Mouse (Mus musculus) ES-Bruce4 (cell line): ENCODE measurements around the gene Gm5475. TPM values are rescaled to one million over a fixed set of nuclear protein-coding genes. Genes with fewer than 3 reads are reported as not detected.

Experiments used
- H3K27ac ChIP-seq: 2 replicates; pipeline ENCODE4 v1.5.1; 2012; ENCODE audit warnings: low read length, inconsistent platforms; ENCODE audit not compliant: insufficient read depth
- H3K27me3 ChIP-seq: 2 replicates; pipeline ENCODE4 v1.6.1; 2012; ENCODE audit warnings: mild to moderate bottlenecking, low read length, inconsistent platforms; ENCODE audit not compliant: control insufficient read depth, poor library complexity, insufficient read depth, severe bottlenecking
- H3K36me3 ChIP-seq: 2 replicates; pipeline ENCODE4 v1.6.1; 2012; ENCODE audit warnings: inconsistent platforms, mild to moderate bottlenecking, low read length, moderate library complexity; ENCODE audit not compliant: control insufficient read depth, poor library complexity, insufficient read depth, severe bottlenecking
- H3K4me1 ChIP-seq: one replicate; pipeline ENCODE4 v1.8.1; 2011; ENCODE audit warnings: low read length; ENCODE audit not compliant: control insufficient read depth, insufficient read depth
- H3K4me3 ChIP-seq: 2 replicates; pipeline ENCODE4 v1.5.1; 2011; ENCODE audit warnings: low read depth, mild to moderate bottlenecking, low read length
- H3K9ac ChIP-seq: 2 replicates; pipeline ENCODE4 v1.6.1; 2012; ENCODE audit warnings: low read depth, mild to moderate bottlenecking, inconsistent platforms; ENCODE audit not compliant: poor library complexity, severe bottlenecking
- H3K9me3 ChIP-seq: replicated peaks from 2 replicates; pipeline ENCODE4 v1.6.1; 2012; ENCODE audit warnings: mild to moderate bottlenecking, low read length, inconsistent platforms; ENCODE audit not compliant: control insufficient read depth, poor library complexity, insufficient read depth, severe bottlenecking
- CTCF ChIP-seq: IDR thresholded peaks from one replicate; pipeline ENCODE4 v1.8.1; 2011; ENCODE audit warnings: low read depth, low read length
- EP300 ChIP-seq: IDR thresholded peaks from 2 replicates; pipeline ENCODE4 v1.6.1; 2011; ENCODE audit warnings: low read depth, low read length; ENCODE audit not compliant: insufficient read depth
- POLR2A ChIP-seq: IDR thresholded peaks from one replicate; pipeline ENCODE4 v1.8.1; 2011; ENCODE audit warnings: low read length; ENCODE audit not compliant: insufficient read depth
- polyA plus RNA-seq: library from polyadenylated mRNA; stranded (reverse); fragments of >200 nt; gene quantifications from 2 replicates; pipeline ENCODE4 v1.2.4, GENCODE M21; 2011; ENCODE audit warnings: low read depth; ENCODE audit not compliant: missing spikeins, insufficient read depth, insufficient read length

Gene Gm5475
- polyA plus RNA-seq, 1 experiment = not detected

DNA sequence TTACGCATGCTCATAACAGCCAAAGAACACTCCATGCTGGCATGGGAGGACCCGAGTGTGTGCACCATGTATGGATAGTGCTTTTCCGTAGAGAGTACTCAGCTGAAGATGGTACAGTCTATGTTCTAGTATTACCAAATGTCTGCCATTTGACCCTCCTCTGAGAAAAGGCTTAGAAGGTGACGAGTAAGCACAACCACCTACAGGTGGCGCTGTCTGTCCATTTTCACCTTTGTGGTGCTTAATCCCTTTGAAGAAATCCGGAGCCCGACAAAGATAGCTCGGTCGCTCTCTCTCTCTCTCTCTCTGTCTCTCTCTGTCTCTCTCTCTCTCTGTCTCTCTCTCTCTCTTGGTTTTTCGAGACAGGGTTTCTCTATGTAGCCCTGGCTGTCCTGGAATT, 36.1 kb downstream of the Gm5475 start:
- H3K27ac ChIP-seq = no peak overlapping the region
- H3K4me3 ChIP-seq = no peak overlapping the region
- TF ChIP-seq POLR2A (no peak), CTCF (peak; percentile 23), EP300 (no peak)
- no peak overlapping the region for H3K9ac ChIP-seq
- no peaks in the 10 kb centered on the region for H3K27me3 ChIP-seq
- no peaks in the 10 kb centered on the region for H3K36me3 ChIP-seq
- no peaks in the 10 kb centered on the region for H3K9me3 ChIP-seq
- H3K4me1 ChIP-seq = peaks cover 1% of the 10 kb centered on the region

DNA sequence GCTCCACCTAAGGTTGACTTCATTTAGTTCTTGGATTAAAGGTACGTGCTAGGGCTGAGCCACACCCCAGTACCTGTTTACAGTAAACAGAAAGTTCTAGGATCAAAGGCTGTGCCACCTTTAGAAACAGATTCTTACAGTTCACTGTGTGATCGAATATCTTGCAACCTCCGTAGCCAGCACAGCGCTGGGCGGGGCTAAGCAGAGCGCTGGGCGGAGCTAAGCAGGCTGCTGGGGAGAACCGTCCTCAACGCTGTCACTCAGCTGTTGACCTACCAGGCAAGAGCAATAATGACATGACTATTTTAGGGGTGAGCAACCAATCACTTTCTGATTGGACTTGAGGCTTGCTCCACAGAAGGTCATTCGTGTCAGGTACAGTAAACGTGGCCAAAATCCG, 39.0 kb downstream of the Gm5475 start:
- no peak overlapping the region for H3K4me3 ChIP-seq
- no peaks in the 10 kb centered on the region for H3K9me3 ChIP-seq

DNA sequence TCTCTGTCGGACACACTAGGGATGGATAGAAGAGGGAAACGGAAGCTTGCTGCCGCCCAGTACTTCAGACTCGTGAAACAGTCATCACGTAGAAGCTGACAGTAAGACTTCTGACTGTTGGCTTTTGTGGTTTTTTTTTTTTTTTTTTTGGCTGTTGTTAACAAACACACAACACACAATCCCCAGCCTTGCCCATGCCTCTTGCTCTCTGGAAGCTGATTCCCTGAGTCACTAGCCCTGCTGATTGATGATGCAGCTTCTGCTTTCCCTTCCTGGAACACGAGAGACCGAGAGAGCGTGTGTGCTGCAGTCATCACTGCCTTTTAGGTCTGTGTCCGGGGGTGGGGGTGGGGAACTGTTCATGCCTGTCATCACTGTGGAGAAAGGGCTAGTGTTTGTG, 39.7 kb downstream of the Gm5475 start:
- H3K9me3 ChIP-seq = no peaks in the 10 kb centered on the region
- H3K36me3 ChIP-seq = no peaks in the 10 kb centered on the region
- peaks cover 1% of the 10 kb centered on the region for H3K4me1 ChIP-seq
- H3K27ac ChIP-seq = no peak overlapping the region
- H3K4me3 ChIP-seq = no peak overlapping the region
- no peak for TF ChIP-seq CTCF
- no peak for TF ChIP-seq POLR2A
- no peak for TF ChIP-seq EP300
- no peaks in the 10 kb centered on the region for H3K27me3 ChIP-seq
- H3K9ac ChIP-seq = no peak overlapping the region

More for the DNA sequence above, 39.0 kb downstream of the Gm5475 start:
- H3K27me3 ChIP-seq = no peaks in the 10 kb centered on the region
- peaks cover 1% of the 10 kb centered on the region for H3K4me1 ChIP-seq
- no peak for TF ChIP-seq EP300
- no peak for TF ChIP-seq POLR2A
- no peak for TF ChIP-seq CTCF
- no peak overlapping the region for H3K9ac ChIP-seq
- no peak overlapping the region for H3K27ac ChIP-seq
- H3K36me3 ChIP-seq = no peaks in the 10 kb centered on the region

DNA sequence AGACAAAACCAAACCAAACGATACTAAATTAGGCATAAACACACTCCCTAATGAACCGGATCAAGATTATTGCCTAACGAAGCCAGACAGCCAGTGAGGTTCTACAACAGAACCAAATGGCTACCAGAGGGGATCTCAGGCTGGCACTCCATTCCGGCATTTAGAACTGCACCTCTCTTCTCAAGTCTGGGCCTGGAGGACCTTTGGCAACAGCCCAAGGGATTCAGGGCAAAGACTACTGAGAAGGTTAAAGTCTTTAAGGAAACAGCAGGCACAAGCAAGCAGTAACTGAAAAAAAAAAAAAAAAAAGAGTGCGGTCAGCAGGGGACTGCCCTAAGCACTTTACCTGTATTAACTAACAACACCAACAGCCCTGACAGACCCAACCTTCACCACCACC, 40.1 kb downstream of the Gm5475 start:
- Histone ChIP-seq H3K9ac (no peak overlapping the region), H3K27ac (no peak overlapping the region), H3K36me3 (no peaks in the 10 kb centered on the region), H3K4me3 (no peak overlapping the region), H3K9me3 (no peaks in the 10 kb centered on the region), H3K4me1 (peaks cover 1% of the 10 kb centered on the region), H3K27me3 (no peaks in the 10 kb centered on the region)
- TF ChIP-seq CTCF = no peak
- TF ChIP-seq POLR2A = no peak
- TF ChIP-seq EP300 = no peak

DNA sequence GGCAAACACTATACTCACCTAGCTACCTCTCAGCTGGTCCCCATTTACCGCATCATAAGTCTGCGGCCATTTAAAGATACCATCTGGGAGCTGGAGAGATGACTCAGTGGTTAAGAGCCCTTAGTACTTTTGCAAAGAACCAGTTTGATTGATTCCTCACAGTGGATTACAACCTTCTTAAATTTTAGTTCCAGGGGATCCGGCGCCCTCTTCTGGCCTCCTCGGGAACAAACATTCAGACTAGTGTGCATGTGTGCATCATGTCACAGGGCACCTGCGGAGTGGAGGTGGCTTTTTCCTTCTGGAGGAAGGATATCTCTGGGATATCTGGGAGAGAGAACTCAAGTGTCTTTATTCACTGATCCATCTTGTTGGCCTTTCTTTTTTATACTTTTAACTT, 41.8 kb downstream of the Gm5475 start:
- Histone ChIP-seq H3K27ac (no peak overlapping the region), H3K4me3 (no peak overlapping the region), H3K4me1 (peaks cover 1% of the 10 kb centered on the region), H3K27me3 (no peaks in the 10 kb centered on the region), H3K9ac (no peak overlapping the region), H3K36me3 (no peaks in the 10 kb centered on the region), H3K9me3 (no peaks in the 10 kb centered on the region)
- peak; percentile 67 for TF ChIP-seq CTCF
- no peak for TF ChIP-seq POLR2A

DNA sequence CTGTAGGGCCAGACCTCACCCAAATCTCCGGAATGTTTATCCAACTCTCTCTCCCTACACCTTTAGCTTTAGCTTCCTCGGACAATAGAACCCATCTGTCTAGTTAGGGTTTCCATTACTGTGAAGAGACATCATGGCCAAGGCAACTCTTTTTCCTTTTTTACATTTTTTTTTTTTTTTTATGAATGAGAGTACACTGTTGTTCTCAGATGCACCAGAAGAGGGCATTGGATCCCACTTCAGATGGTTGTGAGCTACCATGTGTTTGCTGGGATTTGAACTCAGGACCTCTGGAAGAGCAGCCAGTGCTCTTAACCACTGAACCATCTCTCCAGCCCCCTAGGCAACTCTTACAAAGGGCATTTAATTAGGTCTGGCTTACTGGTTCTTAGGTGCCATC, 43.5 kb downstream of the Gm5475 start:
- no peak overlapping the region for H3K4me3 ChIP-seq
- TF ChIP-seq CTCF (no peak), EP300 (no peak), POLR2A (no peak)
- H3K36me3 ChIP-seq = no peaks in the 10 kb centered on the region
- H3K9me3 ChIP-seq = no peaks in the 10 kb centered on the region
- peaks cover 1% of the 10 kb centered on the region for H3K4me1 ChIP-seq
- no peak overlapping the region for H3K9ac ChIP-seq
- no peaks in the 10 kb centered on the region for H3K27me3 ChIP-seq
- no peak overlapping the region for H3K27ac ChIP-seq
